Comparison of ENCODE assay signal across 17 mouse cellular contexts in the genomic region with DNA sequence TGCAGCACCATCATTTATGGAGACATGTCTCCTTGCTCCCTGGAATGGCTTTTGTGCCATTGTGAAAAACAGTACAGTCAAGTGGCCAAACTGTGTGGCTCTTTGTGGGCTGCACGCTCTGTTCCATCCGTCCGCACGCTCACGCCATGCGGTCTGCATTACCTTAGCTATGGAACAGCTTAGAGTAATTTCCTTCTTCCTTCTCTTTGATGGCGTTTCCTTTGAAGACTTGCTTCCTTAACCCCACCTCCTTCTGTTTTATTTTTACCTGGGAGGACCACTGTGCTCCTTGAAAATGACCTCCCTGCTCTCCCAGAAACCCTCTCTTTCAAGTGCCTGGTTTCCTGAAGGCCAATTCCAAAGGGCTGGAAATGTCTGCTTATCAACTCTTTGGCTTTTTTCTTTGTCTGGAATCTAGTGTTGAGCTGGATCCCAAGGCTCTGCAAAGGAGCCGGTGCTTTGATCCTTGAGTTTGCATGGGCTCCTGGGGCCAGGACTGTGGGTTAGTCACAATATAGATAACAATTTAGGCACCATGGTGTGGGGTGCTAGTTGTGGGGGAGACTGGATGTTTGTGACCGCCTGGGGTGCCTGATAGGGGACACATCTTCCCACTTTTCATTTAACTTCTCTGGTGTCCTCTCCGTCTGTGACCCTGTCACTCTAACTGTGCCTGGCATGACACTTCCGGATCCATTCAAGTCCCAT.
DNase-seq lines count a peak whose midpoint lies in the region; ATAC-seq and TF ChIP-seq lines count a peak whose summit lies in the region.
"Had no signal": no experiment of that assay in that cellular context is flagged by ENCODE, and none has a peak within 500 bp of the region (broad histone marks: within the 10 kb centered on the region; RNA-seq: fewer than 3 reads in every experiment).

No protein-coding gene starts in this region.

- no peak for TF ChIP-seq POLR2A in cortical plate, adult 2 months (IDR thresholded peaks at IDR 0.05; ENCODE audit: extremely low read depth, insufficient read depth, low read length)

- no peaks in the 10 kb centered on the region for H3K27me3 ChIP-seq in heart, embryonic 11.5 days (ENCODE audit: control insufficient read depth, insufficient read depth, low read length)
- H3K27me3 ChIP-seq in limb, embryonic 11.5 days (ENCODE audit: control insufficient read depth, insufficient read depth, low read length), result no peaks in the 10 kb centered on the region
- H3K27me3 ChIP-seq in midbrain, embryonic 11.5 days (ENCODE audit: control insufficient read depth, insufficient read depth, low read length), result no peaks in the 10 kb centered on the region
- H3K27me3 ChIP-seq: embryonic facial prominence, embryonic 15.5 days; heart, embryonic 15.5 days; hindbrain, embryonic 12.5 days had no signal

- H3K27ac ChIP-seq in heart, embryonic 11.5 days (ENCODE audit: low read depth, low read length), result peak overlapping the region; percentile 36; the same call in 1 of the 2 replicates
- H3K27ac ChIP-seq in cortical plate, adult 2 months (ENCODE audit: insufficient read depth, low read length), result 0 out of 2 replicates have a peak overlapping the region, but pooled peaks have one; percentile 31
- H3K27ac ChIP-seq in limb, embryonic 11.5 days (replicated peaks; ENCODE audit: low read depth, low read length), result peak overlapping the region; percentile 65
- no peak overlapping the region for H3K27ac ChIP-seq in midbrain, embryonic 11.5 days (ENCODE audit: low read depth, low read length)
- H3K27ac ChIP-seq: embryonic facial prominence, embryonic 15.5 days; heart, embryonic 15.5 days; hindbrain, embryonic 12.5 days had no signal

- H3K4me1 ChIP-seq in heart, embryonic 11.5 days (ENCODE audit: control insufficient read depth, insufficient read depth, low read length), result peaks cover 24% of the 10 kb centered on the region
- H3K4me1 ChIP-seq in cortical plate, adult 2 months (ENCODE audit: control insufficient read depth, insufficient read depth, low read length), result peaks cover 2% of the 10 kb centered on the region
- peaks cover 20% of the 10 kb centered on the region for H3K4me1 ChIP-seq in limb, embryonic 11.5 days (ENCODE audit: control insufficient read depth, insufficient read depth, low read length)
- H3K4me1 ChIP-seq in midbrain, embryonic 11.5 days (ENCODE audit: control insufficient read depth, insufficient read depth, low read length), result peaks cover 7% of the 10 kb centered on the region

- no peak for ATAC-seq in heart, embryonic 11.5 days (replicated peaks; ENCODE audit: insufficient number of reproducible peaks, low FRiP score, low TSS enrichment)
- ATAC-seq in limb, embryonic 11.5 days (ENCODE audit: insufficient number of reproducible peaks, low FRiP score, low TSS enrichment, low read depth), result peak; percentile 65; the same call in 1 of the 2 replicates
- ATAC-seq in midbrain, embryonic 11.5 days (ENCODE audit: low FRiP score), result no peak
- ATAC-seq in activated CD4-positive, CD25-positive, alpha-beta regulatory T cell, adult 4 months, result no peak
- ATAC-seq: forebrain, embryonic 14.5 days had no signal

- H3K4me3 ChIP-seq in heart, embryonic 11.5 days (ENCODE audit: low read depth, low read length), result no peak overlapping the region
- H3K4me3 ChIP-seq in cortical plate, adult 2 months (ENCODE audit: insufficient read depth, low read length), result no peak overlapping the region
- no peak overlapping the region for H3K4me3 ChIP-seq in limb, embryonic 11.5 days (ENCODE audit: low read depth, low read length)
- H3K4me3 ChIP-seq in midbrain, embryonic 11.5 days (ENCODE audit: low read depth, low read length), result no peak overlapping the region
- H3K4me3 ChIP-seq: embryonic facial prominence, embryonic 15.5 days; heart, embryonic 15.5 days; hindbrain, embryonic 12.5 days had no signal

- WGBS in heart, embryonic 11.5 days (ENCODE audit: insufficient replicate concordance), result 51% methylated on average over 11 of the region's 11 CpGs
- 18% methylated on average over 11 of the region's 11 CpGs for WGBS in limb, embryonic 11.5 days
- 78% methylated on average over 11 of the region's 11 CpGs for WGBS in midbrain, embryonic 11.5 days

- intact Hi-C loops in heart, postnatal 10 days (cut with DNase I), result no loop called here

- no peak for TF ChIP-seq CTCF in cortical plate, adult 2 months (IDR thresholded peaks at IDR 0.05; ENCODE audit: extremely low read depth, insufficient read depth, low read length)

- H3K4me2 ChIP-seq in heart, embryonic 11.5 days, result no peak overlapping the region
- peak overlapping the region; percentile 10; the same call in 1 of the 2 replicates for H3K4me2 ChIP-seq in limb, embryonic 11.5 days (ENCODE audit: low read depth, severe bottlenecking)
- H3K4me2 ChIP-seq in midbrain, embryonic 11.5 days, result no peak overlapping the region
- H3K4me2 ChIP-seq: embryonic facial prominence, embryonic 15.5 days; heart, embryonic 15.5 days; hindbrain, embryonic 12.5 days had no signal

- H3K36me3 ChIP-seq in heart, embryonic 11.5 days (ENCODE audit: control insufficient read depth, insufficient read depth, low read length), result no peaks in the 10 kb centered on the region
- no peaks in the 10 kb centered on the region; the same call in 1 of the 2 replicates for H3K36me3 ChIP-seq in limb, embryonic 11.5 days (ENCODE audit: control insufficient read depth, insufficient read depth, low read length)
- no peaks in the 10 kb centered on the region for H3K36me3 ChIP-seq in midbrain, embryonic 11.5 days (ENCODE audit: control insufficient read depth, insufficient read depth, low read length)
- H3K36me3 ChIP-seq: embryonic facial prominence, embryonic 15.5 days; heart, embryonic 15.5 days; hindbrain, embryonic 12.5 days had no signal

- H3K9me3 ChIP-seq in heart, embryonic 11.5 days (replicated peaks; ENCODE audit: control insufficient read depth, low read length), result no peaks in the 10 kb centered on the region
- no peaks in the 10 kb centered on the region for H3K9me3 ChIP-seq in limb, embryonic 11.5 days (ENCODE audit: control insufficient read depth, low read length)
- no peaks in the 10 kb centered on the region for H3K9me3 ChIP-seq in midbrain, embryonic 11.5 days (ENCODE audit: control insufficient read depth, low read length)
- H3K9me3 ChIP-seq: embryonic facial prominence, embryonic 15.5 days; heart, embryonic 15.5 days; hindbrain, embryonic 12.5 days had no signal

- no peak for DNase-seq in heart, postnatal 10 days
- peak; percentile 55 for DNase-seq in ovary, adult 18-20 months (ENCODE audit: low spot score)
- DNase-seq in ovary, postnatal 10 days (ENCODE audit: low spot score), result no peak
- peak; percentile 63 for DNase-seq in limb, embryonic 11.5 days (ENCODE audit: low spot score)
- no peak for DNase-seq in midbrain, embryonic 11.5 days (ENCODE audit: low spot score, missing footprints)
- DNase-seq: cerebellum, adult 9-11 months; gastrocnemius, postnatal 10 days; liver; lung, adult 2 months; thymus, adult 2 months had no signal

- H3K9ac ChIP-seq in heart, embryonic 11.5 days (ENCODE audit: low read depth, low read length), result no peak overlapping the region
- H3K9ac ChIP-seq in limb, embryonic 11.5 days (ENCODE audit: low read length), result 0 out of 2 replicates have a peak overlapping the region, but pooled peaks have one; percentile 17
- no peak overlapping the region for H3K9ac ChIP-seq in midbrain, embryonic 11.5 days (ENCODE audit: low read length)
- H3K9ac ChIP-seq: embryonic facial prominence, embryonic 15.5 days; heart, embryonic 15.5 days; hindbrain, embryonic 12.5 days had no signal

Comparison
In these comparisons a context has a peak if more than half of its experiments do, and no peak if none do; other contexts are left out.
1. DNase-seq: peak in ovary, adult 18-20 months (single experiment) and limb, embryonic 11.5 days (single experiment); none in heart, postnatal 10 days (0 of 2), ovary, postnatal 10 days (single experiment) and midbrain, embryonic 11.5 days (single experiment).